Mouse (Mus musculus) kidney, adult 2 months (tissue): Measurements from ENCODE around the gene Trub2. TPM values are rescaled to one million over a fixed set of nuclear protein-coding genes. Genes with fewer than 3 reads are reported as not detected.

Source experiments
- DNase-seq: peaks from one replicate; pipeline ENCODE4 v3.0.0; 2021
- H3K27ac ChIP-seq: fragments of 200-500 bp; 2 replicates; pipeline ENCODE4 v1.5.1; 2012; ENCODE audit warnings: low read depth, low read length, control low read depth, inconsistent platforms; ENCODE audit not compliant: insufficient read depth
- H3K27me3 ChIP-seq: fragments of 200-500 bp; replicated peaks from 2 replicates; pipeline ENCODE4 v1.6.1; 2012; ENCODE audit warnings: mild to moderate bottlenecking, moderate library complexity, low read length, inconsistent platforms; ENCODE audit not compliant: control insufficient read depth, insufficient read depth
- H3K36me3 ChIP-seq: fragments of 200-500 bp; 2 replicates; pipeline ENCODE4 v1.6.1; 2012; ENCODE audit warnings: mild to moderate bottlenecking, moderate library complexity, low read length, inconsistent platforms; ENCODE audit not compliant: control insufficient read depth, insufficient read depth
- H3K4me1 ChIP-seq: fragments of 200-500 bp; 2 replicates; pipeline ENCODE4 v1.6.1; 2011; ENCODE audit warnings: low read length; ENCODE audit not compliant: control insufficient read depth, insufficient read depth
- H3K4me3 ChIP-seq: fragments of 200-500 bp; 2 replicates; pipeline ENCODE4 v1.5.1; 2011; ENCODE audit warnings: mild to moderate bottlenecking, low read depth, low read length, control low read depth; ENCODE audit not compliant: insufficient read depth
- CTCF ChIP-seq: fragments of 200-500 bp; conservative IDR thresholded peaks from 2 replicates; pipeline ENCODE4 v1.5.1; 2011; ENCODE audit warnings: low read depth, mild to moderate bottlenecking, control low read depth, low read length, moderate library complexity, mixed read lengths; ENCODE audit not compliant: insufficient read depth, insufficient read length
- POLR2A ChIP-seq: fragments of 200-500 bp; IDR thresholded peaks from one replicate; pipeline ENCODE4 v1.6.1; 2011; ENCODE audit warnings: low read depth, low read length, control low read depth
- WGBS: fragments of 180-500 bp; shearing (Covaris S2); methylation state at CpG from one replicate; pipeline ENCODE4 v1.1.7; 2018; 5-methylcytosine and 5-hydroxymethylcytosine counted together
- polyA plus RNA-seq: library from polyadenylated mRNA; depleted of rRNA; stranded (reverse); fragments of >200 nt; gene quantifications from 2 replicates; pipeline ENCODE4 v1.2.3, GENCODE M21; 2012; rRNA removed

Gene Trub2
- polyA plus RNA-seq: 32.7 and 46.2 TPM in 2 replicates

GRCm38 (mm10) chr2:29787937-29788681 is at the start of gene Trub2:
Trub2 (minus strand) TSS chr2:29788502.
- Histone ChIP-seq H3K4me1 (0 out of 2 replicates have a peak, but pooled peaks cover 3% of the 10 kb centered on the region), H3K36me3 (no peaks in the 10 kb centered on the region; the same call in 1 of the 2 replicates), H3K4me3 (peak within 1 kb of the TSS; percentile 94), H3K27ac (peak within 1 kb of the TSS; percentile 77), H3K27me3 (no peaks in the 10 kb centered on the region)
- under 1% methylated on average over 45 of the region's 45 CpGs for WGBS
- DNase-seq: peak; percentile 94
- no peak for TF ChIP-seq CTCF

GRCm38 (mm10) chr2:29835391-29835899 is 47.1 kb upstream of the Trub2 start:
- Histone ChIP-seq H3K4me3 (no peak overlapping the region), H3K27me3 (no peaks in the 10 kb centered on the region), H3K36me3 (no peaks in the 10 kb centered on the region; the same call in 1 of the 2 replicates), H3K27ac (no peak overlapping the region), H3K4me1 (no peaks in the 10 kb centered on the region)
- TF ChIP-seq CTCF (no peak), POLR2A (no peak)
- WGBS: 67% methylated on average over 2 of the region's 2 CpGs
- DNase-seq: peak; percentile 54

- no peak overlapping the region for H3K27ac ChIP-seq
- H3K27me3 ChIP-seq: no peaks in the 10 kb centered on the region
- no peak for DNase-seq
- TF ChIP-seq POLR2A (no peak), CTCF (no peak)
- H3K4me1 ChIP-seq: no peaks in the 10 kb centered on the region
- H3K4me3 ChIP-seq: no peak overlapping the region
- WGBS: 90% methylated on average over 5 of the region's 5 CpGs
- H3K36me3 ChIP-seq: no peaks in the 10 kb centered on the region; the same call in 1 of the 2 replicates
Observed at GRCm38 (mm10) chr2:29833796-29834195, 45.5 kb upstream of the Trub2 start.

DNA sequence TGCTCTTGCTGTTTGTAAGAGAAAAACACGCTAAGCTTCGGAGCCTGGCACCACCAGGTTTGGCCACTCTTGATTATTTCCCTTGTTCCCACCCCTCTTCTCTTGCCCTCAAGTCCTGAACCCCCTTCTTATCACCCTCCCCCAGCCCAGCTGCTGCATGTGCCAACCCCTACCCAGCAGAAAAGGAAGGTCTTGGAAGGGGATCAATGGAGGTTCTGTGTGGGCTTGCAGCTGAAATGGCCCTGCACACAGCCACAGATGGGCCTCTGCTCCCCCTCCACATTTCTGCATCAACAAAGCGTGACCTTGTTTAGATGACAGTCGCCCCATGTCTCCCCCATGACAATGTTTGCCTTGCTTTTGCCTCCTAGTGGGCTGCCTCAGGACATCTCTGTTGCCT is 42.8 kb upstream of the Trub2 start:
- Histone ChIP-seq H3K4me1 (peaks cover 7% of the 10 kb centered on the region; the same call in 1 of the 2 replicates), H3K4me3 (no peak overlapping the region), H3K27me3 (no peaks in the 10 kb centered on the region), H3K36me3 (no peaks in the 10 kb centered on the region; the same call in 1 of the 2 replicates), H3K27ac (no peak overlapping the region)
- DNase-seq: no peak
- no peak for TF ChIP-seq POLR2A
- TF ChIP-seq CTCF: no peak
- 87% methylated on average over 4 of the region's 4 CpGs for WGBS

GRCm38 (mm10) chr2:29827709-29828024 is 39.4 kb upstream of the Trub2 start:
- DNase-seq: no peak
- WGBS: 1% methylated on average over 12 of the region's 12 CpGs
- TF ChIP-seq CTCF (no peak), POLR2A (no peak)
- Histone ChIP-seq H3K27ac (peak overlapping the region; percentile 36), H3K4me3 (peak overlapping the region; percentile 98), H3K36me3 (no peaks in the 10 kb centered on the region), H3K27me3 (no peaks in the 10 kb centered on the region), H3K4me1 (peaks cover 8% of the 10 kb centered on the region; the same call in 1 of the 2 replicates)

- DNase-seq: peak; percentile 99
- Histone ChIP-seq H3K27ac (peak overlapping the region; percentile 94), H3K27me3 (no peaks in the 10 kb centered on the region), H3K4me3 (peak overlapping the region; percentile 98), H3K4me1 (peaks cover 8% of the 10 kb centered on the region; the same call in 1 of the 2 replicates), H3K36me3 (no peaks in the 10 kb centered on the region)
- under 1% methylated on average over 48 of the region's 48 CpGs for WGBS
- TF ChIP-seq CTCF: no peak
- no peak for TF ChIP-seq POLR2A
Observed at GRCm38 (mm10) chr2:29826926-29827708, 38.8 kb upstream of the Trub2 start.
